Mouse (Mus musculus): ENCODE results near the gene Usp5. TPM values are rescaled to one million over a fixed set of nuclear protein-coding genes. Genes with fewer than 3 reads are reported as not detected.

Gene Usp5
- total RNA-seq, 2 experiments from 2014 or later: 81.7 to 85.9 TPM

- DNase-seq (ENCODE audit: low spot score in 2 of 2): no peak
Observed at GRCm38 (mm10) chr6:124787722-124788121, 41.6 kb downstream of the Usp5 start.

- no peak for DNase-seq (ENCODE audit: low spot score in 2 of 2)
Observed at GRCm38 (mm10) chr6:124786756-124787420, 42.4 kb downstream of the Usp5 start.

GRCm38 (mm10) chr6:124782436-124782835, 46.8 kb downstream of the Usp5 start:
- DNase-seq (ENCODE audit: low spot score in 2 of 2): no peak

GRCm38 (mm10) chr6:124780917-124781316, 48.4 kb downstream of the Usp5 start:
- DNase-seq (ENCODE audit: low spot score in 2 of 2): no peak

- DNase-seq (ENCODE audit: low spot score in 2 of 2): no peak
Observed at GRCm38 (mm10) chr6:124779984-124780416, 49.3 kb downstream of the Usp5 start.

GRCm38 (mm10) chr6:124779222-124779983, 49.9 kb downstream of the Usp5 start, which contains the start of gene Lrrc23:
Gene Lrrc23, minus strand, starts transcription at chr6:124779727.
- peak in 1 of 2 experiments; percentile 29 for DNase-seq (ENCODE audit: low spot score in 2 of 2)

GRCm38 (mm10) chr6:124770511-124770910, 58.8 kb downstream of the Usp5 start:
- DNase-seq (ENCODE audit: low spot score in 2 of 2): no peak

GRCm38 (mm10) chr6:124770013-124770412, 59.3 kb downstream of the Usp5 start:
- no peak for DNase-seq (ENCODE audit: low spot score in 2 of 2)

- DNase-seq (ENCODE audit: low spot score in 2 of 2): peak; percentile 59 to 69
Observed at GRCm38 (mm10) chr6:124769101-124769765, 60.1 kb downstream of the Usp5 start, which contains the start of gene Eno2. Gene Eno2, minus strand, starts transcription at chr6:124769673.

GRCm38 (mm10) chr6:124768704-124769044, 60.6 kb downstream of the Usp5 start:
- DNase-seq (ENCODE audit: low spot score in 2 of 2): no peak

- DNase-seq (ENCODE audit: low spot score in 2 of 2): no peak
Observed at GRCm38 (mm10) chr6:124767920-124768703, 61.2 kb downstream of the Usp5 start.

- no peak for DNase-seq (ENCODE audit: low spot score in 2 of 2)
Observed at GRCm38 (mm10) chr6:124767536-124767919, 61.8 kb downstream of the Usp5 start.

GRCm38 (mm10) chr6:124765951-124766350, 63.3 kb downstream of the Usp5 start:
- DNase-seq (ENCODE audit: low spot score in 2 of 2): no peak

Other genes starting within 250 kb of the Usp5 start
- gene C1s2, start 193.4 kb downstream of the Usp5 start, total RNA-seq (2021): under 1 TPM; 0.86 to 0.98 TPM
- 10 to 100 TPM; 37.9 to 43.1 TPM for gene Lpcat3, start 166.5 kb downstream of the Usp5 start, total RNA-seq (2021)
- 10 to 100 TPM; 71.0 to 82.6 TPM for gene Emg1, start 117.3 kb downstream of the Usp5 start, total RNA-seq (2021)
- 100 to 1,000 TPM; 234 to 238 TPM for gene Phb2, start 117.1 kb downstream of the Usp5 start, total RNA-seq (2021)
- 1 to 10 TPM; 4.6 to 6.4 TPM for gene Ptpn6, start 90.8 kb downstream of the Usp5 start, total RNA-seq (2021)
- gene Grcc10, start 88.1 kb downstream of the Usp5 start, total RNA-seq (2021): 100 to 1,000 TPM; 177 to 209 TPM
- gene Gm45234, start 73.5 kb downstream of the Usp5 start, total RNA-seq (2021): under 1 TPM in 1 of 2 experiments, not detected in 1; 0.83 TPM
- gene Atn1, start 73.0 kb downstream of the Usp5 start, total RNA-seq (2021): 10 to 100 TPM; 52.9 to 66.5 TPM
- 1 to 10 TPM; 6.0 to 6.5 TPM for gene Eno2, start 59.8 kb downstream of the Usp5 start, total RNA-seq (2021)
- not detected for gene Lrrc23, start 49.8 kb downstream of the Usp5 start, total RNA-seq (2021)
- 10 to 100 TPM; 10.5 to 11.7 TPM for gene Spsb2, start 20.8 kb downstream of the Usp5 start, total RNA-seq (2021)
- gene Tpi1, start 15.2 kb downstream of the Usp5 start, total RNA-seq (2021): 1,000 to 10,000 TPM; 2,059 to 2,144 TPM
- 10 to 100 TPM; 27.9 to 28.2 TPM for gene Cdca3, start 63 bp upstream of the Usp5 start, total RNA-seq (2021)
- 10 to 100 TPM; 13.6 to 14.3 TPM for gene Gnb3, start 10.8 kb upstream of the Usp5 start, total RNA-seq (2021)
- 10 to 100 TPM; 57.3 to 62.8 TPM for gene P3h3, start 28.3 kb upstream of the Usp5 start, total RNA-seq (2021)
- gene Gpr162, start 34.5 kb upstream of the Usp5 start, total RNA-seq (2021): 1 to 10 TPM; 1.2 to 1.3 TPM
- gene Cd4, start 58.7 kb upstream of the Usp5 start, total RNA-seq (2021): 1 to 10 TPM; 1.4 to 1.7 TPM
- 1 to 10 TPM; 1.1 to 1.2 TPM for gene Lag3, start 82.2 kb upstream of the Usp5 start, total RNA-seq (2021)
- gene Ptms, start 90.6 kb upstream of the Usp5 start, total RNA-seq (2021): 100 to 1,000 TPM; 395 to 409 TPM
- gene Mlf2, start 101.9 kb upstream of the Usp5 start, total RNA-seq (2021): 100 to 1,000 TPM; 236 to 238 TPM
- 10 to 100 TPM; 86.3 to 86.8 TPM for gene Cops7a, start 136.1 kb upstream of the Usp5 start, total RNA-seq (2021)
- gene Pianp, start 167.2 kb upstream of the Usp5 start, total RNA-seq (2021): under 1 TPM; 0.56 to 0.67 TPM
- gene Zfp384, start 179.7 kb upstream of the Usp5 start, total RNA-seq (2021): 10 to 100 TPM; 28.1 to 32.8 TPM
- 10 to 100 TPM; 54.1 to 54.2 TPM for gene Ing4, start 210.3 kb upstream of the Usp5 start, total RNA-seq (2021)
- 1 to 10 TPM; 3.9 to 4.6 TPM for gene Acrbp, start 220.2 kb upstream of the Usp5 start, total RNA-seq (2021)
- under 1 TPM; 0.20 to 0.31 TPM for gene Lpar5, start 238.4 kb upstream of the Usp5 start, total RNA-seq (2021)

All from gastrocnemius, postnatal 4 days (tissue).